Mouse (Mus musculus): ENCODE measurements around the gene Dnajc9.

- no peak for TF ChIP-seq CTCF (IDR thresholded peaks at IDR 0.05; ENCODE audit: borderline replicate concordance, insufficient read depth, low read length)
- no peak for TF ChIP-seq POLR2A (IDR thresholded peaks at IDR 0.05; ENCODE audit: low read depth, low read length)
These were observed 16.9 kb downstream of the Dnajc9 start for GRCm38 (mm10) chr14:20371854-20372253.

Data from embryonic fibroblast, embryonic 13.5 days (primary cell).